Mouse (Mus musculus) stomach, postnatal 0 days (tissue): ENCODE results near the gene Stc2.

Experiments
- CTCF ChIP-seq: IDR thresholded peaks from 2 replicates; pipeline ENCODE4 v1.5.1; 2016; ENCODE audit warnings: antibody characterized with exemption, low read depth, mild to moderate bottlenecking, moderate library complexity
- EP300 ChIP-seq: optimal IDR thresholded peaks from 2 replicates; pipeline ENCODE3; 2016; ENCODE audit warnings: antibody characterized with exemption

- no peak for TF ChIP-seq CTCF
- TF ChIP-seq EP300, result no peak
Measured at GRCm38 (mm10) chr11:31406736-31407135, 36.9 kb upstream of the Stc2 start.
